Mouse (Mus musculus): Measurements from ENCODE around the gene Tspan9. TPM values are rescaled to one million over a fixed set of nuclear protein-coding genes. Genes with fewer than 3 reads are reported as not detected.
A peak's percentile ranks its signal among the peaks of the same experiment; 100 is the strongest.

Gene Tspan9
- polyA plus RNA-seq, 1 experiment from 2014 or later = 127 TPM

GRCm38 (mm10) chr6:128035250-128035929 lies 108.0 kb downstream of the Tspan9 start:
- Histone ChIP-seq H3K4me2 (peak overlapping the region; percentile 95), H3K36me3 (no peaks in the 10 kb centered on the region), H3K4me3 (peak overlapping the region; percentile 65), H3K27me3 (replicated peaks) (no peaks in the 10 kb centered on the region), H3K4me1 (peaks cover 92% of the 10 kb centered on the region), H3K9ac (peak overlapping the region; percentile 92), H3K9me3 (no peaks in the 10 kb centered on the region), H3K27ac (replicated peaks) (peak overlapping the region; percentile 90)
- no peak for ATAC-seq (ENCODE audit: extremely low read depth, insufficient number of reproducible peaks, low FRiP score, low TSS enrichment)
- under 1% methylated on average over 36 of the region's 36 CpGs for WGBS

- Histone ChIP-seq H3K36me3 (no peaks in the 10 kb centered on the region), H3K27ac (replicated peaks) (peak overlapping the region; percentile 90), H3K27me3 (replicated peaks) (no peaks in the 10 kb centered on the region), H3K4me2 (peak overlapping the region; percentile 95), H3K4me1 (peaks cover 93% of the 10 kb centered on the region), H3K4me3 (peak overlapping the region; percentile 65), H3K9ac (peak overlapping the region; percentile 92), H3K9me3 (no peaks in the 10 kb centered on the region)
- WGBS = 1% methylated on average over 80 of the region's 80 CpGs
- peak; percentile 62; the same call in 1 of the 2 replicates for ATAC-seq (ENCODE audit: extremely low read depth, insufficient number of reproducible peaks, low FRiP score, low TSS enrichment)
Measured at GRCm38 (mm10) chr6:128034317-128035249, 108.8 kb downstream of the Tspan9 start.

GRCm38 (mm10) chr6:128033868-128034250 lies 109.5 kb downstream of the Tspan9 start:
- peak overlapping the region; percentile 92 for H3K9ac ChIP-seq

GRCm38 (mm10) chr6:128033172-128033867 lies 110.1 kb downstream of the Tspan9 start:
- peak overlapping the region; percentile 92 for H3K9ac ChIP-seq
- peak overlapping the region; percentile 90 for H3K27ac ChIP-seq (replicated peaks)
- H3K4me2 ChIP-seq = peak overlapping the region; percentile 95
- peaks cover 95% of the 10 kb centered on the region for H3K4me1 ChIP-seq
- WGBS = 31% methylated on average over 11 of the region's 11 CpGs
- no peak for ATAC-seq (ENCODE audit: extremely low read depth, insufficient number of reproducible peaks, low FRiP score, low TSS enrichment)
- H3K4me3 ChIP-seq = peak overlapping the region; percentile 65
- H3K36me3 ChIP-seq = peaks cover 5% of the 10 kb centered on the region; the same call in 1 of the 2 replicates
- no peaks in the 10 kb centered on the region for H3K27me3 ChIP-seq (replicated peaks)
- H3K9me3 ChIP-seq = no peaks in the 10 kb centered on the region

More at GRCm38 (mm10) chr6:128033868-128034250, 109.5 kb downstream of the Tspan9 start:
- Histone ChIP-seq H3K36me3 (peaks cover 5% of the 10 kb centered on the region; the same call in 1 of the 2 replicates), H3K27ac (replicated peaks) (peak overlapping the region; percentile 90), H3K9me3 (no peaks in the 10 kb centered on the region), H3K4me1 (peaks cover 95% of the 10 kb centered on the region), H3K27me3 (replicated peaks) (no peaks in the 10 kb centered on the region), H3K4me2 (peak overlapping the region; percentile 95), H3K4me3 (peak overlapping the region; percentile 65)
- 15% methylated on average over 4 of the region's 4 CpGs for WGBS
- no peak for ATAC-seq (ENCODE audit: extremely low read depth, insufficient number of reproducible peaks, low FRiP score, low TSS enrichment)

- Histone ChIP-seq H3K9ac (peak overlapping the region; percentile 92), H3K27ac (replicated peaks) (peak overlapping the region; percentile 90), H3K27me3 (replicated peaks) (no peaks in the 10 kb centered on the region), H3K36me3 (peaks cover 5% of the 10 kb centered on the region; the same call in 1 of the 2 replicates), H3K9me3 (no peaks in the 10 kb centered on the region), H3K4me2 (peak overlapping the region; percentile 95), H3K4me1 (peaks cover 94% of the 10 kb centered on the region), H3K4me3 (peak overlapping the region; percentile 65)
- no peak for ATAC-seq (ENCODE audit: extremely low read depth, insufficient number of reproducible peaks, low FRiP score, low TSS enrichment)
- WGBS = 15% methylated on average over 16 of the region's 16 CpGs
Measured at GRCm38 (mm10) chr6:128032252-128033171, 110.9 kb downstream of the Tspan9 start.

- Histone ChIP-seq H3K9ac (peak overlapping the region; percentile 21; the same call in 1 of the 2 replicates), H3K27me3 (replicated peaks) (no peaks in the 10 kb centered on the region), H3K9me3 (no peaks in the 10 kb centered on the region), H3K36me3 (peaks cover 5% of the 10 kb centered on the region), H3K4me1 (peaks cover 84% of the 10 kb centered on the region), H3K4me2 (no peak overlapping the region), H3K4me3 (no peak overlapping the region), H3K27ac (replicated peaks) (no peak overlapping the region)
- ATAC-seq (ENCODE audit: extremely low read depth, insufficient number of reproducible peaks, low FRiP score, low TSS enrichment) = no peak
- WGBS = 56% methylated on average over 2 of the region's 2 CpGs
Measured at GRCm38 (mm10) chr6:128031584-128031983, 111.8 kb downstream of the Tspan9 start.

GRCm38 (mm10) chr6:128031096-128031495 lies 112.3 kb downstream of the Tspan9 start:
- WGBS = 50% methylated on average over 4 of the region's 4 CpGs
- H3K27me3 ChIP-seq (replicated peaks) = no peaks in the 10 kb centered on the region
- H3K4me2 ChIP-seq = no peak overlapping the region
- peaks cover 9% of the 10 kb centered on the region for H3K36me3 ChIP-seq
- H3K4me3 ChIP-seq = no peak overlapping the region
- H3K9me3 ChIP-seq = no peaks in the 10 kb centered on the region
- H3K9ac ChIP-seq = 0 out of 2 replicates have a peak overlapping the region, but pooled peaks have one; percentile 12
- no peak overlapping the region for H3K27ac ChIP-seq (replicated peaks)
- peaks cover 80% of the 10 kb centered on the region for H3K4me1 ChIP-seq
- ATAC-seq (ENCODE audit: extremely low read depth, insufficient number of reproducible peaks, low FRiP score, low TSS enrichment) = no peak

- 0 out of 2 replicates have a peak overlapping the region, but pooled peaks have one; percentile 12 for H3K9ac ChIP-seq
- WGBS = 86% methylated on average over 6 of the region's 6 CpGs
- ATAC-seq (ENCODE audit: extremely low read depth, insufficient number of reproducible peaks, low FRiP score, low TSS enrichment) = no peak
- H3K4me3 ChIP-seq = no peak overlapping the region
- H3K36me3 ChIP-seq = peaks cover 14% of the 10 kb centered on the region
- no peak overlapping the region for H3K4me2 ChIP-seq
- no peak overlapping the region for H3K27ac ChIP-seq (replicated peaks)
- peaks cover 80% of the 10 kb centered on the region for H3K4me1 ChIP-seq
- H3K27me3 ChIP-seq (replicated peaks) = no peaks in the 10 kb centered on the region
- no peaks in the 10 kb centered on the region for H3K9me3 ChIP-seq
Measured at GRCm38 (mm10) chr6:128030475-128030874, 112.9 kb downstream of the Tspan9 start.

GRCm38 (mm10) chr6:128029517-128030348 lies 113.7 kb downstream of the Tspan9 start:
- Histone ChIP-seq H3K4me3 (no peak overlapping the region), H3K4me2 (no peak overlapping the region), H3K27me3 (replicated peaks) (no peaks in the 10 kb centered on the region), H3K9me3 (no peaks in the 10 kb centered on the region), H3K9ac (peak overlapping the region; percentile 29; the same call in 1 of the 2 replicates), H3K4me1 (peaks cover 82% of the 10 kb centered on the region), H3K36me3 (peaks cover 14% of the 10 kb centered on the region), H3K27ac (replicated peaks) (no peak overlapping the region)
- WGBS = 82% methylated on average over 9 of the region's 9 CpGs
- no peak for ATAC-seq (ENCODE audit: extremely low read depth, insufficient number of reproducible peaks, low FRiP score, low TSS enrichment)

Measured in heart, embryonic 13.5 days (tissue).